Mouse (Mus musculus) liver, postnatal 0 days (tissue): Measurements from ENCODE around the gene Pcdh7.

Source experiments
- CTCF ChIP-seq: sonication (generic); IDR thresholded peaks from 2 replicates; pipeline ENCODE4 v1.5.1; 2016; ENCODE audit warnings: antibody characterized with exemption, low read depth
- EP300 ChIP-seq: IDR thresholded peaks from 2 replicates; pipeline ENCODE4 v1.6.1; 2016; ENCODE audit warnings: antibody characterized with exemption, low read depth, mild to moderate bottlenecking

GRCm38 (mm10) chr5:57770364-57770763 is 52.6 kb downstream of the Pcdh7 start:
- TF ChIP-seq CTCF (no peak), EP300 (no peak)
